Mouse (Mus musculus) gastrocnemius, postnatal 4 days (tissue): Measurements from ENCODE around the gene Afg3l1. TPM values are rescaled to one million over a fixed set of nuclear protein-coding genes. Genes with fewer than 3 reads are reported as not detected.
A peak's percentile ranks its signal among the peaks of the same experiment; 100 is the strongest.
"Not testable (repeated sequence)": the region's sequence is repeated elsewhere in the genome, so short reads cannot be mapped to it uniquely, and the experiment has no call there.

Experiments used
- DNase-seq, 2 experiments: peaks; one replicate each; pipeline ENCODE4 v3.0.0; 2021 to 2022; ENCODE audit warnings: low spot score in 2 of 2, mixed read lengths in 2 of 2
- long read RNA-seq, 2 experiments: library from polyadenylated mRNA; stranded (forward); transcript quantifications; one replicate each; pipeline ENCODE4 v2.0.0; 2021
- total RNA-seq, 2 experiments: library from RNA; stranded (reverse); gene quantifications; 2 replicates each; pipeline ENCODE4 v1.2.3; 2021

Afg3l1 gene
- total RNA-seq, result 10 to 100 TPM; 39.4 to 48.5 TPM
- long read RNA-seq, experiment 1, full-length matches to known transcripts, result 97 of 107 reads
- long read RNA-seq, experiment 1, partial matches to known transcripts, result 5 of 107 reads
- long read RNA-seq, experiment 1, other reads (novel, unspliced or antisense), result 5 of 107 reads
- long read RNA-seq, experiment 2, full-length matches to known transcripts, result 131 of 146 reads
- long read RNA-seq, experiment 2, partial matches to known transcripts, result 5 of 146 reads
- long read RNA-seq, experiment 2, other reads (novel, unspliced or antisense), result 10 of 146 reads

GRCm38 (mm10) chr8:123477737-123478258 is at the start of gene Afg3l1:
TSS of gene Afg3l1 (plus strand) at chr8:123477903.
- peak; percentile 88 to 95 for DNase-seq

GRCm38 (mm10) chr8:123428343-123428893 is 49.3 kb upstream of the Afg3l1 start:
- no peak for DNase-seq

- DNase-seq, result no peak
Measured at GRCm38 (mm10) chr8:123428939-123429721, 48.6 kb upstream of the Afg3l1 start.

- not testable (repeated sequence) for DNase-seq
Measured at GRCm38 (mm10) chr8:123429722-123430013, 48.0 kb upstream of the Afg3l1 start.

GRCm38 (mm10) chr8:123430936-123431335 is 46.8 kb upstream of the Afg3l1 start:
- DNase-seq, result not testable (repeated sequence)

- no peak for DNase-seq
Measured at GRCm38 (mm10) chr8:123431616-123432365, 45.9 kb upstream of the Afg3l1 start.

GRCm38 (mm10) chr8:123432381-123432780 is 45.3 kb upstream of the Afg3l1 start:
- DNase-seq, result no peak

- not testable (repeated sequence) for DNase-seq
Measured at GRCm38 (mm10) chr8:123433241-123433974, 44.3 kb upstream of the Afg3l1 start.

- no peak for DNase-seq
Measured at GRCm38 (mm10) chr8:123441788-123442187, 35.9 kb upstream of the Afg3l1 start.

- DNase-seq, result no peak
Measured at GRCm38 (mm10) chr8:123442351-123442750, 35.4 kb upstream of the Afg3l1 start.

- DNase-seq, result peak; percentile 82 to 95
Measured at GRCm38 (mm10) chr8:123442871-123443575, 34.7 kb upstream of the Afg3l1 start.

GRCm38 (mm10) chr8:123443576-123443921 is 34.2 kb upstream of the Afg3l1 start:
- no peak for DNase-seq

- DNase-seq, result no peak
Measured at GRCm38 (mm10) chr8:123444131-123444530, 33.6 kb upstream of the Afg3l1 start.

GRCm38 (mm10) chr8:123445981-123446380 is 31.7 kb upstream of the Afg3l1 start:
- no peak for DNase-seq

GRCm38 (mm10) chr8:123446799-123447198 is 30.9 kb upstream of the Afg3l1 start:
- DNase-seq, result no peak

- no peak for DNase-seq
Measured at GRCm38 (mm10) chr8:123450783-123451182, 26.9 kb upstream of the Afg3l1 start.

GRCm38 (mm10) chr8:123451747-123452146 is 26.0 kb upstream of the Afg3l1 start:
- DNase-seq, result not testable (repeated sequence)

GRCm38 (mm10) chr8:123452149-123452548 is 25.6 kb upstream of the Afg3l1 start:
- no peak for DNase-seq

- DNase-seq, result no peak
Measured at GRCm38 (mm10) chr8:123453291-123453690, 24.4 kb upstream of the Afg3l1 start.

- DNase-seq, result no peak
Measured at GRCm38 (mm10) chr8:123453951-123454350, 23.8 kb upstream of the Afg3l1 start.
